Mouse (Mus musculus): ENCODE data around the gene Gzma. TPM values are rescaled to one million over a fixed set of nuclear protein-coding genes. Genes with fewer than 3 reads are reported as not detected.
A peak's percentile ranks its signal among the peaks of the same experiment; 100 is the strongest.

The Gzma gene
- total RNA-seq, 2 experiments from 2014 or later = 0.59 to 1.7 TPM

DNA sequence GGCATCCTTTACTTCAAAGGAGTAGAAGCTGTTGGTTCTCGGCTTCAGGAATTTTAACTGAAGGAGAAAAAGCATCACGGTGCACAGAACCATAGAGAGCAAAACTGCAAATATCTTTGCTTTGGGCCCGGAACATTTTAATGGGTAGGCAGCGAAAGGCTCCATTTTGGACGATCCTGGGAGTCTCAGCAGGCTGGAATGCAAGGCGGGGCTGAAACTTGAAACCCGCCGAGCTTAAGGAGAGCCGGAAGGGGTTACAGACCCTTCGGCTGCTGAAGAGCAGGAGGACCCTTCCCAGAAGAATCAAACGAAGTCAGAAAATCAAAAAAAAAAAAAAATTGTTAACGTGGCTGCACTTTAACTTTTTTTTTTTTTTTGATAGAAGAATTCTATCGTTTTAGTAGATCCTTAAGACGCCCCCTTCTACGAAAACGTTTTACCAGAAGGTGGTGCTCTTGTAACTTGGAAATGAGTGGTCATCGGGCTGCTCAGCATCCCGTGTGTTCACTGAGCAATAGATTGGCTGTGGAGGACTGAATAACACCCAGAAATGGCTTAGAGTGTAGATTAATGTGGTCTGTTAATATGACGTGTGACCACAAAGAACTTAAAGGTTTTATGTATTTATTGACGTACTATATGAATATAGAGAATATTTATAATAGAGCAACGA, 54.4 kb downstream of the Gzma start, which contains the start of gene Gpx8:
Gpx8 (minus strand) TSS at position 200 of the 673 bp plus-strand sequence.
- peak in 1 of 2 experiments; percentile 19 for DNase-seq (ENCODE audit: low spot score in 2 of 2)

DNA sequence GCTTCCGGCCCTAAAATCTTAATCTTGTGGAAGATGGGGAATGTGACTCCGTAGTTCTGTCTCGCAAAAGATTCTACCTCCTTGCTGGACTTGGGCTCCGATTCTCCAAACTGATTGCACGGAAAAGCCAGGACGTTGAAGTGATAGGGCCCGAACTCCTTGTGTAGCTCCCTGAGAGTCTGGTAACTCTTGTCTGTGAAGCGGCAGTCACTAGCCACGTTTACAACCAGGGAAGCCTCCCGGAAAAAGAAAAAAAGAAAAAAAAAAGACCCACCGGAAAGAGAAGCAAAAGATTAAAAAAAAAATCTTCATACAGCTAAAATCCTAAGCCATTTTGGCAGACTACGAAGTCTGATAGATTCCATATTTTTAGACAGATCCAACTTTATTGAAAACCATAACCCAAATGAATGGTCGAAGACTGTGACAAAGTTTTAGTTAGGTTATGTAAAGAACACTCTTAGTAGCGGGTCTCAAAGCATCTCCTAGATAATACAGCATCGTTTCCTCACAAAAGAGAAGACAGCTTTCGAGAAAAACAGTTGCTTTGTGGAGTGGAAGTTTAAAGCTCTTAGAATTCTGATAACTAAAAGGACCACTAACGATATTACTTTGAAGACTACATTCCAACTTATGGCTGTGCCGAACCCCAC, 55.2 kb downstream of the Gzma start:
- no peak for DNase-seq (ENCODE audit: low spot score in 2 of 2)

GRCm38 (mm10) chr13:113044876-113045275, 55.9 kb downstream of the Gzma start:
- DNase-seq (ENCODE audit: low spot score in 2 of 2) = no peak

Other genes starting within 250 kb of the Gzma start
- 10 to 100 TPM; 46.0 to 56.6 TPM for gene Mtrex, start 173.6 kb downstream of the Gzma start, total RNA-seq (2021)
- gene Dhx29, start 173.5 kb downstream of the Gzma start, total RNA-seq (2021) = 10 to 100 TPM; 15.2 to 15.3 TPM
- under 1 TPM; 0.62 to 0.71 TPM for gene Ccno, start 113.2 kb downstream of the Gzma start, total RNA-seq (2021)
- gene Mcidas, start 107.1 kb downstream of the Gzma start, total RNA-seq (2021) = not detected
- not detected for gene Cdc20b, start 65.9 kb downstream of the Gzma start, total RNA-seq (2021)
- 10 to 100 TPM; 92.5 to 98.1 TPM for gene Gpx8, start 54.6 kb downstream of the Gzma start, total RNA-seq (2021)
- 10 to 100 TPM; 11.7 to 14.6 TPM for gene Esm1, start 108.7 kb upstream of the Gzma start, total RNA-seq (2021)
- not detected for gene Gzmk, start 124.9 kb upstream of the Gzma start, total RNA-seq (2021)
- gene BC067074, start 192.2 kb upstream of the Gzma start, total RNA-seq (2021) = 1 to 10 TPM; 3.9 to 5.7 TPM

All from adrenal gland, postnatal 4 days (tissue).